Mouse (Mus musculus) megakaryocyte, embryonic 14.5 days (primary cell): ENCODE measurements around the gene Hcn2.

Source experiments
- FLI1 ChIP-seq: IDR thresholded peaks from 2 replicates; pipeline ENCODE4 v1.6.1; 2012; ENCODE audit warnings: low read length, inconsistent platforms, mixed read lengths
- GATA1 ChIP-seq: IDR thresholded peaks from 3 replicates; pipeline ENCODE4 v1.6.1; 2012; ENCODE audit warnings: mixed read lengths, low read length, inconsistent platforms, borderline replicate concordance

- no peak for TF ChIP-seq GATA1
- TF ChIP-seq FLI1 = no peak
These were observed 65.5 kb downstream of the Hcn2 start for GRCm38 (mm10) chr10:79781956-79782355.
